Mouse (Mus musculus): ENCODE results near the gene Glmp.
"Not testable (repeated sequence)": the region's sequence is repeated elsewhere in the genome, so short reads cannot be mapped to it uniquely, and the experiment has no call there.

Glmp gene

DNA sequence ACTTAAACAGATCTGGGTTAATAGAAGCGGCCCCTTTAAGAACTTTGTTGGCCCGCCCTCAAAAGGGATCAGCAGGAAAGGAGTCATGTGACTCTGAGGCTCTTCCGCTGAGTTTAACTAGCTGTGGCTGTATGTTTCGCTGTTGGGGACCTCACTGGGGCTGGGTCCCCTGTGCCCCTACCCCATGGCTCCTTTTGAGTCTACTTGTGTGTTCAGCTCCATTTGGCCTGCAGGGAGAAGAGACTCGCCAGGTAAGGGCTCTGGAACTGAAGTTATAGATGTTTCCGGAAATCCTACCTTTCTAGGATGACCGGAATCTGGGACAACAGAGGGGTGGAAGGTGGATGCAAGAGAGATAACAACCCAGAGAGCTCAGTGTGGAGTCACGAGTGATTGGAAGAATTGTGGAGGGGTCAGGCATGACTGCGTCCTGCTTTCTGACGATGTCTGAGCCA, at the start of gene Glmp:
Gene Glmp, plus strand, starts transcription at position 73 of the 455 bp plus-strand sequence.
- peak; percentile 60 for DNase-seq (ENCODE audit: extremely low spot score, low spot score)

DNA sequence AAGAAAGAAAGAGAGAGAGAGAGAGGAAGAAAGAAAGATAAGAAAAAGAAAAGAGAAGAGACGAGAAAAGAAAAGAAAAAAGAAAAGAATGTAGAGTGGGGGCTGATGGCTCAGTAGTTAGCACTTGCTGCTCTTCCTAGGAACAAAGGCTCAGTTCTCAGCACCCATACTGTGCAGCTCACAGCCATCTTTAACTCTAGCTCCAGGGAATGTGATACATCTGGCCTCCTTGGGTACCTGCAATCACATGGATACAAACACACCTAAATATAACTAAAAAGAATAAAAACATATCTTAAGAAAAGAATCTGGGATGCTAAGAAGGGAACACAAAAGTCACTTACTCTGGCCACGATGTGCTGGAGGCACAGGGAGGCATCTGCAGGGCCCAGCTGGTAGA, 48.7 kb upstream of the Glmp start:
- DNase-seq (ENCODE audit: extremely low spot score, low spot score) = no peak

DNA sequence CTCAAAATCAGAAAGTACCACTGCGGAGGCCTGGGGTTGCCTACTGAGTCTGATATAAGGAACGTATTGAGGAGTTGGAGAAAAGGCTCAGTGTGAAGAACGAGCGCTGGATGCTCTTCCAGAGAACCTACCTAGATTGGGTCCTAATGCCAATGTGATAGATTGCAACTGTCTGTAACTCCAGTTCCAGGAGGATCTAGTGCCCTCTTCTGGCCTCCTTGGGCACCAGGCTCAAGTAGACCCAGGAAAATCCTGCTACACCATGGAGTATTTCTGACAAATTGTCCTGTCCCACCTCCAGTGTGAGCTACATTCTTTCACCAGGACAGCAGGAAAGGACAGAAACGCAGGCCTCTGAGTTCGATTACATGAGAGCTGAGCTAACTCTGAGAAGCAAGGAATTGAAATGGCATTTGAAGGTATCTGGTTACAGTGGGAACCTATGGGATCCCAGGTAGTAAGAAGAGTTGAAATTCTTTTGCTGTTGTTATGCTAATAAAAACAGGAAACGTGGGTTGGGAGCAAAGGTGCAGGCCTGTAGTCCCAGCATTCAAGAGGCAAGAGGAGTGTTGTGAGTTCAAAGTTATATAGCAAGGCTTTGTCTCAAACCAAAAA, 48.2 kb upstream of the Glmp start:
- DNase-seq (ENCODE audit: extremely low spot score, low spot score) = no peak

DNA sequence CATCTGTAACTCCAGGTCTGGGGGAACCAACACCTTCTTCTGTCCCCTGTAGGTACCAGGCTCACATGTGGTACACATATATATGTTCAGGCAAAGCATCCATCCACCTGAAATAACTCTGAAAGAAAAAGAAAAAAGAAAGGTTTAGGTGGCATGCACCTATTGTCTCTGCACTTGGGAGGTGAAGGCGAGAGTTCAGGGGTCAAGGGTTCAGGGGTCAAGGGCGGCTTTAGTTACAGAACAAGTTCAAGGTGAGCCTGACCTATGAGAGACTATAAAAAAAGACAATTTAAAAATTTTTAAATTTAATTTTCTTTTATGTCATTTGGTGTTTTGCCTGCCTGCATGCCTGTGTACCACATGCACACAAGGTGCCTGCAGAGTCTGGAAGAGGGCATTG, 44.8 kb upstream of the Glmp start:
- DNase-seq (ENCODE audit: extremely low spot score, low spot score) = no peak

DNA sequence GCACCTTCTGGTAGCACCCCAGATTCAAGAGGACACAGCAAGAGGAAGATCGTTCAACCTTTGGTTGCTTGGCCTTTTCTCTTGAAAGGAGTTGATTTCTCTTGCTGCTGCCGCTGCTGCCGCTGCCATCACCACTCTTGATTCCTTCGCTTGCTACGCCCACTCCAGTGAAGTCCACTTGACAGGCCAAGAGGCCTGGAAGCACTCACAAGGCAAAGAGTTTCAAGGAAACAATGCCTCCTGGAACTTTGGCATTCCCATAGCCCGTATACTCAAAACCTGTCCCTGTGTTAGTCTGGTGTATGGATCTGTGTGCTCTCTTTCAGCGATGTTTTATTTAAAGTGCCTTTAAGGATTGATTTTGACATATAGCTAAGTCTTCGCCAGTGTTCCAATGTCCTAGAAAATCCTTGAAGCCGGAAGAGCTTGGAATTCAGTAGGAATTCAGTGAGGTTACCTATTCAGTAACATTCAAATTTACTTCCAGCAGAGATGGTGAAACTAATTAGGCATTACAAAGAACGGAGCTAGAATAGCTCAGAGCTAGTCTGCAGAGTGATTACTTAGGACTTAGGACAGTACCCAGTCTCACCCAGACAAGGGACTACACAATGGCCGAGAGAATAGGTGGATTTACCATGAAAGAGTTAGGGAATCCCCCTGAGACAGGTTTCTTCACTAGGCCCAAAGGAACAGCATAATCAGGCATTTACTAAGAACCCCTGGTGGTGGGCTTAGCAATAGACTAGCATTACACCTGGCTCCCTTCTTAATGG, 43.5 kb upstream of the Glmp start:
- not testable (repeated sequence) for DNase-seq (ENCODE audit: extremely low spot score, low spot score)

DNA sequence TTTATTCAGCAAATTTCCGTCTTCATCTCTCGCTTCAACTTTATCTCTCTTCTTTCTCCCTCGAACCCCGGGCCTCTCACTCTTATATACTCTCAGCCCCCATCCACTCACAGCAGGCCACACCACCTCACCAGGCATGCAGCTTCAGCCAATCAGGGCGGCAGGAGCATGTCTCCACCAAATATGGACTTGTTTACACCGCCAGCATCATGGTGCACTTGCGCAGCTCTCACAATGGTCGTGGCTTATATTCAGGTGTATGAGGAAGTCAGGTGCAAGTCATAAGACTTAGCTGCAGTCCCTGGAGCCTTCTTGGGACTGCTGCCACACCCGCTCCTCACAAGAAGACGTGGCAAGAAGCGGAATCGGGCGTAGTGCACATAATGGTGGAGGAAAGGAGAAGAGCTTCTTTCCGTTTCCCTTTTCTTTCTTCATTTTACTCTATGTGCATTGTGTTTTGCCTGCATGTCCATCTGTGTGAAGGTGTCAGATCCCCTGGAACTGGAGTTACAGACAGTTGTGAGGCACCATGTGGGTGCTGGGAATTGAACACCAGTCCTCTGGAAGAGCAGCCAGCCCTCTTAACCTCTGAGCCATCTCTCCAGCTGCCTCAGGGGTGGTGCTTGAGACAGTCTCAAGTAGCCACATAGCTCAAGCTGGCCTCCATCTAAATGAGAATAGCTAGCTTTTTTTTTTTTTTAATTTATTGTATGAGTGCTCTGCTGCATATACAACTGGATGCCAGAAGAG, 39.8 kb upstream of the Glmp start:
- not testable (repeated sequence) for DNase-seq (ENCODE audit: extremely low spot score, low spot score)

DNA sequence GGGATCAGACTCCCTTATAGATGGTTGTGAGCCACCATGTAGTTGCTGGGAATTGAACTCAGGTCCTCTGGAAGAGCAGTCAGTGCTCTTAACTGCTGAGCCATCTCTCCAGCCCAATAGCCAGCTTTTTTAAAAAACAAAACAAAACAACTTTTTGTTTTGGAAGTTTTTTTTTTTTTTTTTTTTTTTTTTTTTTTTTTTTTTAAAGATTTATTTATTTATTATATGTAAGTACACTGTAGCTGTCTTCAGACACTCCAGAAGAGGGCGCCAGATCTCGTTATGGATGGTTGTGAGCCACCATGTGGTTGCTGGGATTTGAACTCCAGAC, 39.3 kb upstream of the Glmp start:
- not testable (repeated sequence) for DNase-seq (ENCODE audit: extremely low spot score, low spot score)

DNA sequence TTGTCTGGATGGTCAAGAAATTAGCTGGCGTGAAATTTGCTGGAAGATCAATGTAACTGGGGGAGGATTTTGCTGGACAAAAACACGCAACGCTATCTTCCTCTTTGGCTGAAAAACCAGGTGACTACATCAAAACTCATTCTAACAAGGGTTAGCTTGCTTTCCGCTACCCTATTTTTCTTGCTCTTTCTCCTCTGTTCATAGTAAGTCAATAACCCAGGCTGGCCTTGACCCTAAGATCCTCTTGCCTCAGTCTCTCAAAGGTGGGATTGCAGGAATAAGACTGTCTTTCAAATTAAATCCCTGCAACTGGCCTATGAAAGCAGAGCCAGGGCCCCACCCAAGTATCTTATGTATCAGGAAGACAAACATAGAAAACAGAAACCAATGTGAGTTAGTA, 37.7 kb upstream of the Glmp start, which contains the start of gene Gm38392:
Gene Gm38392, minus strand, starts transcription at position 101 of the 400 bp plus-strand sequence.
- DNase-seq (ENCODE audit: extremely low spot score, low spot score) = no peak

DNA sequence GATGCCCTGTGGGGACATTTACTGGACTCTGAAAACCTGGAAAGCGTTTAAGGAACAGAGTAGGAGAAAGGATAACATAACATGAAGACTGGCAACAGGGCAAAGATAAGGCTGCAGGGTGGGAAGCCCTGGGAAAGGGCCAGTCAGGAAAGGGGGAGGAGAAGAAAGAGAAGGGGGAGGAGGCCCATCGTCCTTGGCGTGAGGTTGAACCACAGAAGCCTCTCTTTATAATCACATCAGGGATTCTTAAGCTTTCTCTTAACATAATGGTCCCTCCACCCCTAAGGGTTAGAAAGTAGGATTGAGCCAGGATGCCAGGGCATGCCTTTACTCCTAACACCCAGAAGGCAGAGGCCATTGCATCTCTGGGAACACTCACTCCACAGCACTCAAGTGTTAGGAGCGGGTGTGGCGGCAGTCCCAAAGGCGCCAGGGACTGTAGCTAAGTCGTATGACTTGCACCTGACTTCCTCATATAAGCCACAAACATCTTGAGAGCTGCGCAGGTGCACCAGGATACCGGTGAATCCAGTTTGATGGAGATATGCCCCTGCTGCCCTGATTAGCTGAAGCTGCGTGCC, 36.6 kb upstream of the Glmp start:
- DNase-seq (ENCODE audit: extremely low spot score, low spot score) = not testable (repeated sequence)

DNA sequence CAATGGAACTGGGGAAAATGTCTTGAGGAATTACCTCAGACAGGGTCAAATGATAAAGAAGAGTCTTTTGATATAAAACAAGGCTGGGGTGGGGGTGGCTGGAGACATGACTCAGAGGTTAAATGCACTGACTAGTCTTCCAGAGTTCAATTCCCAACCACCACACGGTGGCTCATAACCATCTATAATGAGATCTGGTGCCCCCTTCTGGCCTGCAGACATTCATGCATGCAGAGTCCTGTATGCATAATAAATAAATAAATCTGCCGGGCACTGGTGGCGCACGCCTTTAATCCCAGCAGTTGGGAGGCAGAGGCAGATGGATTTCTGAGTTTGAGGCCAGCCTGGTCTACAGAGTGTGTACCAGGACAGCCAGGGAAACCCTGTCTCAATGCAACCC, 32.9 kb upstream of the Glmp start:
- no peak for DNase-seq (ENCODE audit: extremely low spot score, low spot score)

DNA sequence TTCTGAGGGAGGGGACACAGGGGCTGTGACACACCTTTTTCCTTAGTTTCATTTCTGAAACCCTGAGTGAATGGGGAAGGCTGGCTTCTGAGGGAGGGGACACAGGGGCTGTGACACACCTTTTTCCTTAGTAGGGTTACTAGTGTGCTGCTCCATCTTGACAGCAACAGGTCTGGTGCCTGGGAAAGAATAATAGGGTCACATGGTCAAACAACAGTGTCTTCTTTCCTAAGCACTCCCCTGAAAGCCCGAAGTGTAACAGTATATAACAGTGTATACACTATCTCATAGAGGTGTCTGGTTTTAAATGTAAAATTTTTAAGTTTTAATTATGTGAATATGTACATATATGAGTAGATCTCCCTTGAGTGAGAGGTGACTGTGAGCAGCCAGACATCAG, 29.6 kb upstream of the Glmp start:
- not testable (repeated sequence) for DNase-seq (ENCODE audit: extremely low spot score, low spot score)

DNA sequence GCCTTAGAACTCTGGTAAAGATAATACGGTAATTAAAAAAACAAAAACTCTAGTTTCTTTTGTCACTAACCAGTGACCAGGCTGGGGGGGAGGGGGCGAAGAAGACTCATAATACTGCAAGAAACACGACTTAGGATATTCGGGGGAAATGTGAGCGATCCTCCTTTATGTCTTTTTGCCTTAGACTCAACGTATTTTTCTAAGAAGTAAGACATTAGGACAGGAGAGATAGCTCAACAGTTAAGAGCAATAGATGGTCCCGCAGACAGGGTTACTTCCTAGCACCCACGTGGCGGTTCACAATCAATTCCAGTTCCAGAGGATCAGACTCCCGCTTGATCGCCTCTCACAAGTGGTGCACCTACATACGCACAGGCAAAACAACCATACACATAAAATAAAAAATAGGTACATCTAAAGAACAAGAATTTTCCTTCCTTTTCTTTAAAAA, 28.7 kb upstream of the Glmp start:
- no peak for DNase-seq (ENCODE audit: extremely low spot score, low spot score)

DNA sequence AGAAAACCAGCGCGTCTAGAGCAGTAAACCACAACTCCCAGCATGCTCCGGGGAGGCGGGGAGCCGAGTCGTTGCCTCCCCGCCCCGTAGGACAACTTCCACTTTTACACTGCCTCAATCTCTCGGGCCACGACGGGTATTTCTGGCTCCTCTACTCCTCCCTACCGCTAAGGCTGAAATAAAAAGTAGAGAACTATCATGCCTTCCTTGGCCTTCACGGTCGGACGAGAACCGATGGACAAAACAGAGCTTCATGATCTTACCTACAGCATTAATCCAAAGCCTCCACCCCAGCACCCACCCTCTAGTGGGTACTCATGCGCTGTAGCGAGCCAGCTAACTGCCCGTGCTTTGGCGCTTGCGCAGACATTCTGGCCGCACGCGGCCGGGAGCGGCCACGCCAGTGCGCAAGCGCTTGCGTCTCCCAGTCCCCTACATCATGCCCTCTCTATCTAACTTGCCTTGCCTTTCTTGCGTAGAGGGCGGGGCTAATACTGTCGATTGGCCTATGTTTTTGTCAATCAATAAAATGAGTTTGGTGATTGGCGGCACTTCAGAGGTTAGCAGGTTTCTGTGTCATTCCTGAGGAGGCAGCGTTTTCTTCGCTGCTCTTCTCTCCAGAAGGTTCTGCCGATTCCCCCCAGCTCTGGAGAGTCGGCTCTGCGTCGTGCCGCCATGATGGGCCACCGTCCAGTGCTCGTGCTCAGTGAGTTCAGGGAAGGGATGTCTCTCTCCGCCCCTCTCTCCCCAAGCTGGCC, 28.1 kb upstream of the Glmp start, which contains the start of the genes Tsacc and Cct3:
Gene Tsacc, minus strand, starts transcription at position 439 of the 758 bp plus-strand sequence.
Gene Cct3, plus strand, starts transcription at position 556 of the 758 bp plus-strand sequence.
- peak; percentile 93 for DNase-seq (ENCODE audit: extremely low spot score, low spot score)

DNA sequence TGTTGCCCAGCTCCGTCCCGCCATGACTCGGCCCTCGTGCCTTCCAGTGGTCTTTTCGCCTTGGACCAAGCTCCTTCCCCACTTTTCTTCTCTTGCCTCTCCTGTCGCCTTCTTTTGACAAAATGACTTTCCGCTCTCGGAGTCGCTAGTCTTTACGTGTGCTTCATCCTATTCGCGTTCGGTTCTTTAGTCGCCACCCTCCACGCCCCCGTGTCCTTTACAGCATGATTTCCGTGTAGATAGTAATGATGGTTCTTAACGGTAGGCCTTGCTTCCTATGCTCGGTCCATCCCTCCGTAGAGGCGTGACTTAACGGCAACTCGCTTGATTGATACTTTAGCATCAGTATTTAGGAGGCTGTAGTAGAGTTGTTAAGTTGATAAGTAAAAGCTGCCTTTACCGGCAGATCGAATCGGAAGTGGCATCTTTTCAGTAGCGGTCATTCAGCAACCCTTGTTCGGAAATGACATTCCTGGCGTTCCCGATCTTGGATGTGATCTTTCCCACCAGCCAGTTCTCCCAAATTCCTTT, 27.4 kb upstream of the Glmp start:
- DNase-seq (ENCODE audit: extremely low spot score, low spot score) = no peak

DNA sequence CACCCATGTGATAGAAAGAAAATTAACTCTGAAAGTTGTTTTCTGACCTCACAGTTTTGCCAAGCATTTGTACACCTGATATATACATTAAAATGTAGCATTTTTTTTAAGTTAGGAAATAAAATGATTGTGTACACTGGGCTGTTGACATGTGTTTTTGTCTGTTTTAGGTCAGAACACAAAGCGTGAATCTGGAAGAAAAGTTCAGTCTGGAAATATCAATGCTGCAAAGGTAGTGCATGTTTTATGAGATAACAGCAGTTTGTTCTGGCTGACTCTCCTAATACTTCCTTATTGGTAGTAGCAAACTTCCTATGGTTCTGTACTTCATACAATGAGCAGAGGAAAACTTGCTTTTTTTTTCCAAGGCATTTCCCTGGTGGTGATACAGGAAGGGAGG, 25.7 kb upstream of the Glmp start:
- DNase-seq (ENCODE audit: extremely low spot score, low spot score) = no peak

DNA sequence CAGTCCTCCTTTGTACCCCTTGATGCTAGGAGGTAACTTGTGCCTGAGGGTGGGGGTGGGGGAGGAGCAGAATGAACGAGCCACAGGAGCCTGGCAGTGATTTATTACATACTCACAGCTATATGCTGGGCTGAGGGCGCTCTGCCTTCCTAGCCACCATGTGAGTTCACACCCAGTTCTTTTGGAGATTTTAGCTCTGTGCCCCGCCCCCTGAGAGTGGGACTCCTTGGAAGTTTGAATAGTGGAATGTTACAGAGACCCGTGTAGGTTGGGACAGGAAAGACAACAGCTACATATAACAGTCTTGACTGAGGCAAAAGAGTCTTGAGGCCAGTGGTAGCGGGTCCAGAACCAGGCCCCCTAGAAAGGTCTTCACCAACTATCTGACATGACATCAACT, 4.1 kb downstream of the Glmp start:
- no peak for DNase-seq (ENCODE audit: extremely low spot score, low spot score)

DNA sequence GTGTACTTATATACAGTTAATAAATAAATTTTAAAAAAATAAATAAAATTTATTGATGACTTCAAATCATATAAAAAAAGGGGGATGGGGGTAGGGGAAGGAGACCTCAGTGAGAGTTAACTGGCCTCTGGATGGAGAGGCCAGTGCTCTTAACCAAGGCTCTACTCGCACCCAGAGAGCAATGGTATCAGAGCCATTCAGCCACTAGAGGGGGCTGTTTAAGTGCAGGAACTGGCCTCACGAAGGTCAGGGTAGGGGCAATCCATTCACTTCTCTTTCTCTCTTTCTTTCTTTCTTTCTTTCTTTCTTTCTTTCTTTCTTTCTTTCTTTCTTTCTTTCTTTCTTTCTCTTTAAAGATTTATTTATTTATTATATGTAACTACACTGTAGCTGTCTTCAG, 6.5 kb downstream of the Glmp start:
- DNase-seq (ENCODE audit: extremely low spot score, low spot score) = no peak

DNA sequence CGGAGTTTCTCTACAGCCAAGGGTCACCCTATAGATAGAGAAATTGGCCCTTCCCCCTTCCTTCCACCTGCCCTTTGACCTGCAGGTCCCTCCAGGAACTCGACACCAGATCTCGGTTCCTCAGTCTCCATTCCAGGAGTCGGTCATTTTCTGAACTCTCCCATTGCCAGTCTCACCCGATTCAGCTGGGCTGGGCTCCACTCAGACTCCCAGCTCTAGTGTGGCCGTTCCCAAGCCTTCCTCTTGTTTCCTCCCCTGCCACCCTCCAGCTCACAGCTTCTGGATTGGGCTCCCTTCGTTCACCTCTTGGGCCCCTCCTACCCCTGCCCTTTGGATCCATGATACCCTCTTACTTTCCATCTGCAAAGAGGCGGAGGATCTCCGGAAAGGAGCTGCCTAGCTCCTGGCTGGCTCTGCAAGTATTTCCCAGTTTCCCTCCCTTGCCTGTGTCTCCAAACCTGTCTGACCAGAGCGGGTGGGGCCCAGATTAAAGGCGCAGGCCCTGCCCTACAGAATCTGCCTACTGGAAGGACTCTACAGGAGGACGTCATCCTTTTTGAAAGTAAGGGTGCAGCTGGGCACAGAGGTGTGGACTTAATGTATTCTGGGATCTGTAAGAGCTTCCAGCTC, 9.3 kb downstream of the Glmp start:
- DNase-seq (ENCODE audit: extremely low spot score, low spot score) = no peak

DNA sequence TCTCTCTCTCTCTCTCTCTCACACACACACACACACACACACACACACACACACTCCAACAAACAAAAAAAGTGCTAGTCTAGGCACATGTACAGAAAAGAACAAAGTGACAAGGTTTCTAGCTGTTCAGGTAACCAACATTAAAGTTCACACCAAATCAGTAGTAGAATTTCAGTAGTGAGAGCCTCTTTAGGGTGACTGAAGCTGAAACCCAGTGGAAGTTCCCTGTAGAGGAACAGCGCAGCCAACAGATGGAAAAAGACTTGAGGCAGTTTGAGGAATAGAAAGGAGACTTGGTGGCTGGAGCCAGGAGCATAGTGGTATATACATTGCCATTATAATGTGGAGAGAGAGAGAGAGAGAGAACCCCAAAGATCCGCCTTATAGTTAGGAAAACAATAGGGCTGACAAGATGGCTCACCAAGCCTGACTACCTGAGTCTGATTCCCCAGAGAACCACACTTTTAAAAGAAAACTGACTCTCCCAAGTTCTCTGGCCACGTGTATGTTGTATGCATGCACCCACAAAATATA, 10.1 kb downstream of the Glmp start:
- DNase-seq (ENCODE audit: extremely low spot score, low spot score) = no peak

Data from neural tube, embryonic 10.5 days (tissue).